Mouse (Mus musculus) embryonic facial prominence, embryonic 15.5 days (tissue): ENCODE data around the gene Plod3. TPM values are rescaled to one million over a fixed set of nuclear protein-coding genes. Genes with fewer than 3 reads are reported as not detected.

ENCODE experiments used
- ATAC-seq: fragments of 200-750 bp; cut with Nextera tagmentation; 2 replicates; pipeline ENCODE4 v1.8.0; 2017; ENCODE audit warnings: low read depth, moderate TSS enrichment; ENCODE audit not compliant: insufficient number of reproducible peaks, low FRiP score, low TSS enrichment
- H3K27ac ChIP-seq: fragments of 300-500 bp; sonication (generic); replicated peaks from 2 replicates; pipeline ENCODE4 v1.5.1; 2015; ENCODE audit warnings: mild to moderate bottlenecking, inconsistent platforms
- H3K27me3 ChIP-seq: fragments of 300-500 bp; sonication (generic); 2 replicates; pipeline ENCODE4 v1.6.1; 2015; ENCODE audit warnings: inconsistent platforms
- H3K36me3 ChIP-seq: fragments of 300-500 bp; sonication (generic); 2 replicates; pipeline ENCODE4 v1.6.1; 2015; ENCODE audit warnings: mild to moderate bottlenecking, inconsistent platforms
- H3K4me1 ChIP-seq: fragments of 300-500 bp; sonication (generic); 2 replicates; pipeline ENCODE4 v1.6.1; 2015; ENCODE audit warnings: inconsistent platforms
- H3K4me2 ChIP-seq: fragments of 300-500 bp; sonication (generic); replicated peaks from 2 replicates; pipeline ENCODE4 v1.6.1; 2015; ENCODE audit warnings: mild to moderate bottlenecking, inconsistent platforms
- H3K4me3 ChIP-seq: fragments of 300-500 bp; sonication (generic); replicated peaks from 2 replicates; pipeline ENCODE4 v1.5.1; 2015; ENCODE audit warnings: mild to moderate bottlenecking, inconsistent platforms
- H3K9ac ChIP-seq: fragments of 300-500 bp; sonication (generic); 2 replicates; pipeline ENCODE4 v1.6.1; 2015; ENCODE audit warnings: inconsistent platforms
- H3K9me3 ChIP-seq: fragments of 300-500 bp; sonication (generic); replicated peaks from 2 replicates; pipeline ENCODE4 v1.6.1; 2016; ENCODE audit warnings: inconsistent platforms
- WGBS: fragments of 180-500 bp; shearing (Covaris S2); methylation state at CpG from one replicate; pipeline ENCODE4 v1.1.7; 2015; 5-methylcytosine and 5-hydroxymethylcytosine counted together
- polyA plus RNA-seq: library from polyadenylated mRNA; unstranded; fragments of >200 nt; fragmentation: Nextera tagmentation; extraction: Ambion mirVana; gene quantifications from 2 replicates; pipeline ENCODE4 v1.2.1, GENCODE M21; 2015

Gene Plod3
- polyA plus RNA-seq, 1 experiment from 2014 or later: 60.6 TPM

GRCm38 (mm10) chr5:137025132-137025531 lies 38.3 kb downstream of the Plod3 start:
- Histone ChIP-seq H3K4me3 (no peak overlapping the region), H3K36me3 (no peaks in the 10 kb centered on the region), H3K27ac (no peak overlapping the region), H3K4me1 (peaks cover 9% of the 10 kb centered on the region), H3K4me2 (no peak overlapping the region), H3K9ac (no peak overlapping the region), H3K9me3 (no peaks in the 10 kb centered on the region), H3K27me3 (peaks cover 62% of the 10 kb centered on the region)
- WGBS: under 1% methylated on average over 23 of the region's 23 CpGs
- no peak for ATAC-seq

GRCm38 (mm10) chr5:137026092-137026491 lies 39.3 kb downstream of the Plod3 start, which contains the start of gene Vgf:
TSS of gene Vgf (plus strand) at chr5:137026392.
- no peak within 1 kb of the TSS for H3K27ac ChIP-seq
- H3K36me3 ChIP-seq: no peaks in the 10 kb centered on the region
- H3K4me2 ChIP-seq: no peak within 1 kb of the TSS
- no peak within 1 kb of the TSS for H3K9ac ChIP-seq
- 32% methylated on average over 4 of the region's 4 CpGs for WGBS
- no peak for ATAC-seq
- no peaks in the 10 kb centered on the region for H3K9me3 ChIP-seq
- H3K27me3 ChIP-seq: peaks cover 72% of the 10 kb centered on the region
- peaks cover 17% of the 10 kb centered on the region for H3K4me1 ChIP-seq
- no peak within 1 kb of the TSS for H3K4me3 ChIP-seq

- peaks cover 40% of the 10 kb centered on the region for H3K4me1 ChIP-seq
- ATAC-seq: no peak
- no peaks in the 10 kb centered on the region for H3K9me3 ChIP-seq
- H3K4me2 ChIP-seq: no peak overlapping the region; the same call in 1 of the 2 replicates
- H3K36me3 ChIP-seq: no peaks in the 10 kb centered on the region
- H3K27ac ChIP-seq: no peak overlapping the region
- peaks cover 86% of the 10 kb centered on the region for H3K27me3 ChIP-seq
- no peak overlapping the region for H3K9ac ChIP-seq
- no peak overlapping the region for H3K4me3 ChIP-seq
- 3% methylated on average over 29 of the region's 29 CpGs for WGBS
These were observed 41.9 kb downstream of the Plod3 start for GRCm38 (mm10) chr5:137028561-137029272.

GRCm38 (mm10) chr5:137029273-137029585 lies 42.4 kb downstream of the Plod3 start:
- WGBS: 3% methylated on average over 5 of the region's 8 CpGs

GRCm38 (mm10) chr5:137029643-137030415 lies 43.0 kb downstream of the Plod3 start:
- H3K4me2 ChIP-seq: peak overlapping the region; percentile 58
- WGBS: under 1% methylated on average over 52 of the region's 52 CpGs
- H3K9me3 ChIP-seq: no peaks in the 10 kb centered on the region
- H3K27me3 ChIP-seq: peaks cover 76% of the 10 kb centered on the region
- peak; percentile 52 for ATAC-seq
- no peak overlapping the region for H3K27ac ChIP-seq
- H3K4me1 ChIP-seq: peaks cover 40% of the 10 kb centered on the region
- no peaks in the 10 kb centered on the region for H3K36me3 ChIP-seq
- no peak overlapping the region for H3K9ac ChIP-seq
- H3K4me3 ChIP-seq: peak overlapping the region; percentile 36

More at GRCm38 (mm10) chr5:137029273-137029585, 42.4 kb downstream of the Plod3 start:
- no peak overlapping the region for H3K27ac ChIP-seq
- peak overlapping the region; percentile 36; the same call in 1 of the 2 replicates for H3K4me3 ChIP-seq
- peaks cover 40% of the 10 kb centered on the region for H3K4me1 ChIP-seq
- H3K9me3 ChIP-seq: no peaks in the 10 kb centered on the region
- no peak for ATAC-seq
- no peak overlapping the region for H3K9ac ChIP-seq
- no peaks in the 10 kb centered on the region for H3K36me3 ChIP-seq
- peaks cover 82% of the 10 kb centered on the region for H3K27me3 ChIP-seq
- peak overlapping the region; percentile 58 for H3K4me2 ChIP-seq

GRCm38 (mm10) chr5:137030416-137030810 lies 43.6 kb downstream of the Plod3 start:
- Histone ChIP-seq H3K27me3 (peaks cover 70% of the 10 kb centered on the region), H3K4me2 (peak overlapping the region; percentile 58), H3K9ac (no peak overlapping the region), H3K27ac (no peak overlapping the region), H3K4me1 (peaks cover 40% of the 10 kb centered on the region), H3K4me3 (peak overlapping the region; percentile 36), H3K9me3 (no peaks in the 10 kb centered on the region), H3K36me3 (0 out of 2 replicates have a peak, but pooled peaks cover under 1% of the 10 kb centered on the region)
- WGBS: 10% methylated on average over 22 of the region's 22 CpGs
- no peak for ATAC-seq

GRCm38 (mm10) chr5:137031076-137032032 lies 44.5 kb downstream of the Plod3 start:
- Histone ChIP-seq H3K9ac (no peak overlapping the region), H3K36me3 (peaks cover 10% of the 10 kb centered on the region), H3K4me1 (peaks cover 40% of the 10 kb centered on the region), H3K4me2 (peak overlapping the region; percentile 100), H3K4me3 (peak overlapping the region; percentile 49), H3K27ac (no peak overlapping the region), H3K27me3 (peaks cover 60% of the 10 kb centered on the region), H3K9me3 (no peaks in the 10 kb centered on the region)
- under 1% methylated on average over 78 of the region's 78 CpGs for WGBS
- ATAC-seq: no peak

- H3K27me3 ChIP-seq: peaks cover 54% of the 10 kb centered on the region
- peaks cover 17% of the 10 kb centered on the region for H3K36me3 ChIP-seq
- peak overlapping the region; percentile 49 for H3K4me3 ChIP-seq
- H3K27ac ChIP-seq: no peak overlapping the region
- H3K4me2 ChIP-seq: peak overlapping the region; percentile 100
- H3K9me3 ChIP-seq: no peaks in the 10 kb centered on the region
- ATAC-seq: no peak
- peaks cover 40% of the 10 kb centered on the region for H3K4me1 ChIP-seq
- no peak overlapping the region for H3K9ac ChIP-seq
- WGBS: under 1% methylated on average over 33 of the region's 33 CpGs
These were observed 45.2 kb downstream of the Plod3 start for GRCm38 (mm10) chr5:137032033-137032421.

- WGBS: 1% methylated on average over 38 of the region's 49 CpGs
- Histone ChIP-seq H3K4me1 (peaks cover 40% of the 10 kb centered on the region), H3K9ac (no peak overlapping the region), H3K36me3 (peaks cover 23% of the 10 kb centered on the region), H3K27me3 (peaks cover 49% of the 10 kb centered on the region), H3K27ac (no peak overlapping the region), H3K4me2 (peak overlapping the region; percentile 100), H3K4me3 (peak overlapping the region; percentile 49), H3K9me3 (no peaks in the 10 kb centered on the region)
- ATAC-seq: peak; percentile 87
These were observed 45.8 kb downstream of the Plod3 start for GRCm38 (mm10) chr5:137032641-137033074.

GRCm38 (mm10) chr5:137036211-137036610 lies 49.4 kb downstream of the Plod3 start:
- no peak overlapping the region for H3K4me2 ChIP-seq
- WGBS: 79% methylated on average over 13 of the region's 13 CpGs
- ATAC-seq: no peak
- peaks cover 13% of the 10 kb centered on the region for H3K27me3 ChIP-seq
- H3K27ac ChIP-seq: no peak overlapping the region
- H3K4me3 ChIP-seq: no peak overlapping the region
- H3K9me3 ChIP-seq: no peaks in the 10 kb centered on the region
- no peak overlapping the region for H3K9ac ChIP-seq
- peaks cover 54% of the 10 kb centered on the region for H3K36me3 ChIP-seq
- H3K4me1 ChIP-seq: peaks cover 21% of the 10 kb centered on the region
